Mouse (Mus musculus) kidney, postnatal 0 days (tissue): ENCODE results near the gene Map2k4. TPM values are rescaled to one million over a fixed set of nuclear protein-coding genes. Genes with fewer than 3 reads are reported as not detected.

Experiments
- ATAC-seq: fragments of 200-750 bp; cut with Nextera tagmentation; replicated peaks from 2 replicates; pipeline ENCODE4 v1.8.0; 2017; ENCODE audit warnings: low read depth, moderate number of reproducible peaks, moderate TSS enrichment, moderate library complexity; ENCODE audit not compliant: low FRiP score
- DNase-seq: peaks from one replicate; pipeline ENCODE4 v3.0.0-alpha.2; 2016; ENCODE audit warnings: low spot score
- H3K27ac ChIP-seq: fragments of 300-500 bp; sonication (generic); 2 replicates; pipeline ENCODE4 v1.5.1; 2014; ENCODE audit warnings: mild to moderate bottlenecking
- H3K27me3 ChIP-seq: fragments of 300-500 bp; sonication (generic); 2 replicates; pipeline ENCODE4 v1.6.1; 2014; ENCODE audit warnings: low read length, mixed read lengths; ENCODE audit not compliant: insufficient read depth
- H3K36me3 ChIP-seq: fragments of 300-500 bp; sonication (generic); 2 replicates; pipeline ENCODE4 v1.6.1; 2014; ENCODE audit warnings: low read length, mixed read lengths; ENCODE audit not compliant: insufficient read depth
- H3K4me1 ChIP-seq: fragments of 300-500 bp; sonication (generic); replicated peaks from 2 replicates; pipeline ENCODE4 v1.6.1; 2014; ENCODE audit warnings: antibody characterized with exemption, low read length, mixed read lengths; ENCODE audit not compliant: insufficient read depth
- H3K4me2 ChIP-seq: fragments of 300-500 bp; sonication (generic); 2 replicates; pipeline ENCODE4 v1.6.1; 2014; ENCODE audit warnings: mild to moderate bottlenecking, low read length, moderate library complexity, mixed read lengths
- H3K4me3 ChIP-seq: fragments of 300-500 bp; sonication (generic); replicated peaks from 2 replicates; pipeline ENCODE4 v1.5.1; 2014; ENCODE audit warnings: low read depth, low read length
- H3K9ac ChIP-seq: fragments of 300-500 bp; sonication (generic); 2 replicates; pipeline ENCODE4 v1.6.1; 2014; ENCODE audit warnings: low read depth, low read length
- H3K9me3 ChIP-seq: fragments of 300-500 bp; sonication (generic); replicated peaks from 2 replicates; pipeline ENCODE4 v1.6.1; 2016; ENCODE audit warnings: low read length, inconsistent platforms, mixed read lengths
- CTCF ChIP-seq: IDR thresholded peaks from 2 replicates; pipeline ENCODE4 v1.5.1; 2016; ENCODE audit warnings: antibody characterized with exemption, low read depth, mild to moderate bottlenecking, moderate library complexity
- WGBS: fragments of 180-500 bp; shearing (Covaris S2); extraction: QIAGEN DNeasy Blood & Tissue Kit; methylation state at CpG from one replicate; pipeline ENCODE4 v1.1.7; 2014; 5-methylcytosine and 5-hydroxymethylcytosine counted together
- polyA plus RNA-seq: library from polyadenylated mRNA; unstranded; fragments of >200 nt; fragmentation: Nextera tagmentation; extraction: Ambion mirVana; gene quantifications from 2 replicates; pipeline ENCODE4 v1.2.1, GENCODE M21; 2015

Gene Map2k4
- polyA plus RNA-seq, 1 experiment from 2014 or later: 55.7 TPM

GRCm38 (mm10) chr11:65729623-65730217 is 58.4 kb downstream of the Map2k4 start:
- H3K9ac ChIP-seq: no peak overlapping the region
- 87% methylated on average over 6 of the region's 6 CpGs for WGBS
- no peaks in the 10 kb centered on the region for H3K9me3 ChIP-seq
- no peaks in the 10 kb centered on the region for H3K4me1 ChIP-seq
- no peak for DNase-seq
- no peak for ATAC-seq
- no peak for TF ChIP-seq CTCF
- H3K27ac ChIP-seq: no peak overlapping the region
- H3K4me3 ChIP-seq: no peak overlapping the region
- no peak overlapping the region for H3K4me2 ChIP-seq
- no peaks in the 10 kb centered on the region for H3K27me3 ChIP-seq
- no peaks in the 10 kb centered on the region for H3K36me3 ChIP-seq

- H3K4me3 ChIP-seq: no peak overlapping the region
- DNase-seq (no peak), ATAC-seq (no peak)
- WGBS: 85% methylated on average over 4 of the region's 4 CpGs
- no peaks in the 10 kb centered on the region for H3K27me3 ChIP-seq
- no peaks in the 10 kb centered on the region for H3K36me3 ChIP-seq
- no peaks in the 10 kb centered on the region for H3K4me1 ChIP-seq
- no peak for TF ChIP-seq CTCF
- no peak overlapping the region for H3K4me2 ChIP-seq
- H3K9ac ChIP-seq: no peak overlapping the region
- H3K9me3 ChIP-seq: no peaks in the 10 kb centered on the region
- no peak overlapping the region for H3K27ac ChIP-seq
These were observed 59.2 kb downstream of the Map2k4 start for GRCm38 (mm10) chr11:65728906-65729305.

- H3K4me1 ChIP-seq: no peaks in the 10 kb centered on the region
These were observed 64.4 kb downstream of the Map2k4 start for GRCm38 (mm10) chr11:65723715-65724114.

GRCm38 (mm10) chr11:65721615-65722014 is 66.5 kb downstream of the Map2k4 start:
- H3K4me2 ChIP-seq: no peak overlapping the region
- no peak for TF ChIP-seq CTCF
- H3K36me3 ChIP-seq: no peaks in the 10 kb centered on the region
- H3K4me1 ChIP-seq: no peaks in the 10 kb centered on the region
- H3K4me3 ChIP-seq: no peak overlapping the region
- no peak overlapping the region for H3K9ac ChIP-seq
- 78% methylated on average over 3 of the region's 3 CpGs for WGBS
- H3K27me3 ChIP-seq: no peaks in the 10 kb centered on the region
- DNase-seq (no peak), ATAC-seq (no peak)
- H3K27ac ChIP-seq: no peak overlapping the region
- no peaks in the 10 kb centered on the region for H3K9me3 ChIP-seq

More at GRCm38 (mm10) chr11:65723715-65724114, 64.4 kb downstream of the Map2k4 start:
- no peak overlapping the region for H3K9ac ChIP-seq
- H3K36me3 ChIP-seq: no peaks in the 10 kb centered on the region
- no peak overlapping the region for H3K27ac ChIP-seq
- no peak for ATAC-seq
- no peak for TF ChIP-seq CTCF
- 86% methylated on average over 2 of the region's 2 CpGs for WGBS
- no peak for DNase-seq
- no peaks in the 10 kb centered on the region for H3K27me3 ChIP-seq
- no peak overlapping the region for H3K4me3 ChIP-seq
- no peak overlapping the region for H3K4me2 ChIP-seq
- H3K9me3 ChIP-seq: no peaks in the 10 kb centered on the region

- H3K36me3 ChIP-seq: 0 out of 2 replicates have a peak, but pooled peaks cover 2% of the 10 kb centered on the region
- no peak overlapping the region for H3K4me2 ChIP-seq
- WGBS: 60% methylated on average over 1 of the region's 1 CpGs
- no peak overlapping the region for H3K9ac ChIP-seq
- no peaks in the 10 kb centered on the region for H3K4me1 ChIP-seq
- TF ChIP-seq CTCF: no peak
- no peak for DNase-seq
- H3K4me3 ChIP-seq: no peak overlapping the region
- no peaks in the 10 kb centered on the region for H3K9me3 ChIP-seq
- H3K27me3 ChIP-seq: no peaks in the 10 kb centered on the region
- H3K27ac ChIP-seq: no peak overlapping the region
- ATAC-seq: no peak
These were observed 68.1 kb downstream of the Map2k4 start for GRCm38 (mm10) chr11:65719960-65720359.

- no peak for TF ChIP-seq CTCF
- Histone ChIP-seq H3K9me3 (no peaks in the 10 kb centered on the region), H3K9ac (no peak overlapping the region), H3K4me1 (no peaks in the 10 kb centered on the region), H3K4me3 (no peak overlapping the region), H3K36me3 (0 out of 2 replicates have a peak, but pooled peaks cover 10% of the 10 kb centered on the region), H3K4me2 (no peak overlapping the region), H3K27me3 (no peaks in the 10 kb centered on the region), H3K27ac (no peak overlapping the region)
- ATAC-seq (no peak), DNase-seq (no peak)
- 78% methylated on average over 4 of the region's 4 CpGs for WGBS
These were observed 74.3 kb downstream of the Map2k4 start for GRCm38 (mm10) chr11:65713830-65714229.

GRCm38 (mm10) chr11:65712754-65713306 is 75.3 kb downstream of the Map2k4 start:
- DNase-seq (no peak), ATAC-seq (no peak)
- 0 out of 2 replicates have a peak, but pooled peaks cover 14% of the 10 kb centered on the region for H3K36me3 ChIP-seq
- H3K4me1 ChIP-seq: no peaks in the 10 kb centered on the region
- no peak overlapping the region for H3K4me3 ChIP-seq
- no peaks in the 10 kb centered on the region for H3K9me3 ChIP-seq
- no peak overlapping the region for H3K9ac ChIP-seq
- no peak overlapping the region for H3K4me2 ChIP-seq
- TF ChIP-seq CTCF: no peak
- WGBS: 90% methylated on average over 6 of the region's 6 CpGs
- H3K27me3 ChIP-seq: no peaks in the 10 kb centered on the region
- H3K27ac ChIP-seq: no peak overlapping the region
